Mouse (Mus musculus) retina, postnatal 7 days (tissue): Measurements from ENCODE around the gene Gm49373.

Experiments used
- DNase-seq: peaks from one replicate; pipeline ENCODE4 v3.0.0-alpha.2; 2012; ENCODE audit warnings: low read depth, low spot score

The Gm49373 gene

DNA sequence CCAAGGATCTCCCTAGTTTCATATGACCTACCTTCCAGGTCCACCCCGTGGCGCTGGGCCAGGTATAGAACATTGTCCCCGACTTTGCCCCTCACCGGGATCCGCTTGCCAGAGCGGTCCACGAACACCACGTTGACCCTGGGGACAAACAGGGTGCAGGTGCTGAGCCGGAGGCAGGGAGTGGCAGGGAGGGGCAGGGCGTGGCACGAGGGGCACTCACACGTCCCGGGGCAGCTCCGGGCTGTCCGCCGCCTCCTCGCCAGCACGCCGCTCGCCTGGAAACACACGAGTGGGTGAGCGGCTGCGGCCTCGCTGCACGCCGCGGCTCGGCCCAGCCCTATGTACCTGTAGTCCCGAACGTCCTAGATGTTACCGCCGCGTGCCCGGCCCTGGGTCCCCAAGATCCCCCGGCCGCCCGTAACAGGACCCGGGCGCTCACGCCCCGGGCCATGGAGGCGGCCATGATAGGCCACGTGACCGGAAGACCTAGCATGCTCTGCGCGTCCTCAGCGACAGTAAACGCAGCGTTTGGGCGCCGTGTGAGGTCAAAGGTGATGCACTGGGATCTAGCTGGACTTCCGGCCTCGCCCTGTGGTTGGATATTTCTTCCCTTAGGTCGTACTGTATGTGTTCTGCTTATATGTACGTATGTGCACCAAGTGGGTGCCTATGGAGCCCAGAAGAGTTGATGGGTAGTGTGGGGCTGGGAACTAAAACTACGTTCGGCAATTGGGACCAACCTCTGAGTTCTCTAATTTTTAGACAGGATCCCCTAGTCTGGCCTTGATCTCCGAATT is at the start of gene Gm49373, which contains the start of gene Fdx1l:
Gm49373 (minus strand) TSS at position 53 of the 797 bp plus-strand sequence.
Fdx1l (minus strand) TSS at position 571 of the 797 bp plus-strand sequence.
- peak; percentile 74 for DNase-seq

DNA sequence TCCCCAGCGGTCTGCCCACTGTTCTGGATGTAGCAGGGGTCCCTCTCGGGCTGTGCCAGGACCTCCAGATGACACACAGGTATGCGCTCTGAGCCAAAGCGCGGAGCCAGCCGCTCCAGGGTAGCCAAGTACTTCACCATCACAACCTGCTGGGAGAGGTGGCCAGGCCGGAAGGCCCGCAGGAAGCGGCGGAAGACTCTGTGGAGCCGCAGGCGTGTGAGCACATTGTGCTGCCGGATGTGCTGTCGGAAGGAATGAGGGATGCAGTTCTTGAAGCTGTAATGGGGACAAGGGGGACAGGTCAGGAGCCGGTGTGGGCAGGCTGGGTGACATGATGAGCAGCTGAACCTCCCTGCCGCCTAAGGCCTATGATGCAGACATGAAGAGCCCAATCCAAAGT is 48.6 kb upstream of the Gm49373 start:
- DNase-seq = no peak

DNA sequence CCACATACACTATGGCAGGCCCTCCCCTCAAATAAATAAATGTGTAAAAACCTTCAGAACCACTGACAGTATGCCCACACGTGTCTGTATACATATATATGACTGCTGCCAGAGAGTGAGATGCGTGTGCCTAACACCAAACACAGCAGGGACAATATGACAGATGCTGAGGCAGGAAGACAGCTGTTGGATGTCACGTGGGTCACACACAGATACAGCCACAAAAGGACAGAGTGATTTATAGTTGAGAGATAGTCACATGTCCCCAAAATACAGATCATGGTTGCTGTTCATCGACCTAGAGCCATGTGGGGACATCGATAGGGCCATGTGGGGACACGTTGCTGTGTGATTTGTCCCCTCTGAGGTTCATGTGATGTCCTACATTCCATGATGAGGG is 44.2 kb upstream of the Gm49373 start:
- DNase-seq = no peak

DNA sequence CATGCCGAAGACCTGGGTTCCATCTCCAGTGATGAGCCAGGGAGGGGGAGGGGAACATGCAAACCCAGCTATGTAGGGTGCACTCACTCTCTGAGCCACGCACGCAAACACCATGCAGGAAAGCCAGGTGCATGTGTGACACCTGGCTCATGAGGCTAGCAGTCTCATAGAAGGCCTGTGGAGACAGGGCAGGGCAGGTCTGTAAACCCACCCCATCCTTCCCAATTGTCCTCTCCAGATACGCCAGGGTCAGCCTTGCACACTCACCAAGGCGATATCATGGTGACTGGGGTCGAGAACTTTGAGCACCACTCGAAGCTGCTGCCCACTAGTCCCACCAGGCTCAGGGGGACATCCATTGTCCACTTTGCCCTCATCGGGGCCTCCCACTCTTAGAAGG is 42.2 kb upstream of the Gm49373 start:
- no peak for DNase-seq

DNA sequence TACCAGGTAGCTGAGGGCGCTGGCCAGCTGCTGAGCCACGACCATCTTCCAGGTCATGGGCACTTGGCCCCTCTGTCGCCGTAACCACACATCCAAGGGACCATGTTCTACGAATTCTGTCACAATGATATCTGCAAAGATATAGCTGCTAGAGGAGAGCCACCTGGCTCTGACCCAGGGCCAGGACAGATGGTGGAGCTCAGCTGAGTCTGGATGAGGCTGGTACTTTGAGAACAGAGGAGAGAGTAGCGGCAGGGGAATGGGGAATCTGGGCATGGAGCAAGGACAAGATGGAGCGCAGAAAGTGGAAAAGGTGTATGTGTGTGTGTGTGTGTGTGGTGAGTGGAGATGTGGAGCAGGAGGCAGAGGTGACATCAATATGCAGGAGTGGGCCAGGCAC is 41.3 kb upstream of the Gm49373 start:
- DNase-seq = no peak

DNA sequence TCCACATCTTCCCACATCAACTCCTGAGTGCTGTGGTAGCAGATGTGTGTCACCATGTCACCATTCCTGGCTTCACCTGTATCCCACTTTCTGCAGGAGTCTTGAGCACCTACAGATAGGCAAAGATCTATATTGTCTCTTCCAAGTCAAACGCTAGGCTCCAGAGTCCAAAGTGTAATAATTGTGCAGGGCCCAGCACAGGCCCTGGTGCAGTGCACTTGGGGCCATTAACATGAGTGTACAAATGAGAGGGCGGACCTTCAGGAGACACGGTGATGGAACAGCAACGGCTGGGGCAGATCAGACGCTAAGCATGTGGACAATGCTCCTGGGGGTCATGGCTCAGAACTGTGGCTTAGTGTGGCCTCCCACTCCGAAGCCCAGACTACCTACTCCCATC is 40.9 kb upstream of the Gm49373 start:
- no peak for DNase-seq

DNA sequence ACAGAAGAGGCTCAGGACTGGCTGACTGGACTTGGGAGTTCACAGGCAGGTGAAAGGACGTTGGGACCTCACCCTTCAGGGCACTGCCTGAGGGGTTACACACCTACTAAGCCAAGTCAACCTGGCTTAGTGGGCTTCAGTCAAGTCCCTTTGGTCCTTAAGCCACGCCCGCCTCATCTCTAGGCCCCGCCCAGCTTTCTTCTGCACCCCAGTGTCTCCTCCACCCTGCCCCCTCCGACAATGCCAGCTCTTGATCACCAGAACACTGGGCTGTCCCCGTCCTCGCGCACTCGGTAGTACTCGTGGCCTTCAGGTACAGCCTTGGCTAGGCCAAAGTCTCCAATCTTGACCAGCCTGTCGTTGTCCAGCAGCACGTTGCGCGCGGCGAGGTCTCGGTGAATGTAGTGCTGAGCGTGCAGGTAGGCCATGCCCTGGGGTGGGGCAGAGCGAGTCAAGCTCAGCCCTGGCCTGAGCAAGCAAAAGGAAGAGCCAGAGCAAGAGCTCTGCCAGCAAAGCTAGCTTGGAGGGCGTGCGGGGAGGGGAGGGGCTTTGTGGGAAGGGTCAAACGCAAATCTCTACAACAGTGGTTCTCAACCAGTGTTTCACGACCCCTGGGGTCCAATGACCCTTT is 34.8 kb upstream of the Gm49373 start:
- DNase-seq = no peak

DNA sequence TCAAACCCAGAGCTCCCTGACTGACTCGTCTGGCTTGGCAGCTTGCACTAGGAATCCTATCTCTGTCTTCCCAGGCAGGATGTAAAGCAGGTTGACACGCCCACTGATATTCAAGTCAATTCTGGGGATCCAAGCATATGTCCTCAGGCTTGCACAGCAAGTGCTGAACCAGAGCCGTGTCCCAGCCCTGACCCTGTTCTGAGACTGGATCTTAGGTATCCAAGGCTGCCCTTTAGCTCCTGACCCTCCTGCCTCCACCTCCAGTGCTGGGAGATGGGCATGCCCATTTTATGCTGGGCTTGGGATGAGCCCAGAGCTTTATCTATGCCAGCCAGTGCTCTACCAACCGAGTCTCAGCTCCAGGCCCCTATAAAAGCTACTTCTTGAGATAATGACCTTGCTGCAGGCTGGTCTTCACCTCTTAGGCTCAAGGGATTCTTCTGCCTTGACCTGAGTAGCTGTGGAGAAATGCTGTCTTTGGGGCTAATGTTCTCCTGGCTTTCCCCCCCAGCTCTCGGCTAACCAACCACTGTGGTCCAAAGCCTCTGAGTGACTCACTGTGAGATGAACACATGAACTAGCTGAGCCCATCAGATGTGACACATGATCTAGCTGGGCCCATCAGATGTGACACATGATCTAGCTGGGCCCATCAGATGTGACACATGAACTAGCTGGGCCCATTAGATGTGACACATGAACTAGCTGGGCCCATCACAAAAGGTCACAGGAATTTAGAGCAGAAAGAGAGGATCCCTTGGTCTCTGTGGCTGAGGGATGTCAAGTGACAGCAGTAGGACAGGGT is 33.1 kb upstream of the Gm49373 start:
- no peak for DNase-seq

DNA sequence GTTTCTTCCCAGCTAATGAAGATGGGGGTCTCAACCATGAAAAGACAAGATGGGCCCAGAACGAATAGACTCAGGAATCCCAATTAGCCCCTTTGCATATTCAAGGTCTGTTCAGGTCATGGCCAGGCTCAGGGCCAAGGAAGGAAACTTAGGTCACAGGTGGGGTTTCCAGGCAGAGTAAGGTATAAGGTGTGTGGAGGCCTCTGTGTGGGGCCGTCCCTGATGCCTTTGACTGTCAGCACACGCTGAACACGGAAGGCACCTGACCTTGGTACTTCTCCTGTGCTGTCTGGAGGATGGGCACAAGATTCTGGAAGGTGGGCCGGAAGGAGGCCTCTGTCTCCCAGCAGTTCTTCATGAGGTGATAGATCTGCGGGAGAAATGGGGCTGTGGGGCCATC is 31.9 kb upstream of the Gm49373 start:
- DNase-seq = no peak

DNA sequence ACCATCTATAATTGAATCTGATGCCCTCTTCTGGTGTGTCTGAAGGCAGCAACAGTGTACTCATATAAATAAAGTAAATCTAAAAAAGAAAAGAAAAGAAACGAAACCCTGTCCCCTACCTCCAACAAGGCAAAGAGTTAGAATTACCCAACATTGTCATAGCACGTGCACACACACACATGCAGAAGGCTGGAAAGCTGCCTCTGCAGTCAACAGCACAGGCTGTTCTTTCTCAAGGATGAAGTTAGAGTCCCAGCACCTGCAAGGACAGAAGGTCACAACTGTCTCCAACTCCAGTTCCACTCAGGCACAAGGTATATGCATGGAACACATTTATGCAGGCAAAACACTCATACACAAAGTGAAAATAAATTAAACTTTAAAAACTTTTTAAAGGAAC is 29.2 kb upstream of the Gm49373 start:
- DNase-seq = no peak

DNA sequence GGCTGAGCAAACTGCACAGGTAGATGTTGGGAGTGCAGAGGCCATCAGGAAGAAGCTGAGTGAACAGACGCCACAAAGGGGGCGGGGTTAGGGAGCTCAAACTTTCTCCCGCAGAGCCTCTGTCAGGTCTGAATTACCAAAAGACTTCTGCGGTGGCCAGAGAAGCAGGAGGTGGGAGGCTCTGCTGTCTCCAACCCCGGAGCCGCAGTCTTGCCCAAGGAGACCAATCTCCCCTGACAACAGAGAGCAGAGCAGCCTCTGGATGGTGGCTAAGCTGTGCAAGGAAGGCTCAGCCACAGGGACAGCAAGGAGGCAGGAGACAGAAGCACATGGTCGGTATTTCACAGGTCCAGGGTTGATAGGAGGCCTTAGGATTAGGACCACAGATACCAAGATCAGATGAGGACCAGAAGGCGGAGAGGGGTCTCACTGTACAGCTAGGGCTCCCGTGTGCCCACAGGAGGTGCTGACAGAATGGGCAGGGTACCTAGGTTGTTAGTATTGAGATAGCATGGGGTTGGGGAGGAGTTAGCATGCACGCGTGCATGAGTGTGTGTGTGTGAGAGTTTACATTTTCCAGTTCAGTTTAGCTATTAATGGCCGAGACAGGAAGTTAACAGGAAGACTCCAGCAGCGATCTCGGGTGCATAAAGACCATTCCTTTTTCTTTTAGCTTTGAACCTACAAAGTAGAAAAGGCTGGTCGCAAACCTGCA is 27.7 kb upstream of the Gm49373 start:
- DNase-seq = no peak

DNA sequence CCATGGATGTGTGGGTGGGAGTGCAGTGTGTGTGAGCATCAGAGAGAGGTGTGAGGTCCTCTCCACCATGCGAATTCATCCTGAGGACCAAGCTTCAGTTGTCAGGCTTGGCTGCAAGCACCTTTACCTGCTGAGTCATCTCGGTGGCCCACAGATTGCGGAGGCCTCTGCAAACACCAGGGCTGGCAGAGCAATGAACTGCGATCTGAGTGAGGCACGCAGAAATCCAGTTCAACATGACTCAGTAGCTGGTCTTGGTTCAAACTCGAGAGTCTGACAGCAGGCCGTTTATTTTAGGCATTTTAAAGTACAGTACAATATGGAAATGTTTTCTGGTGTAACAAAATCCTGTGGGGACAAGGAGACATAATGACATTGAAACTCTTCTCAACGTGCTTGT is 24.9 kb upstream of the Gm49373 start:
- no peak for DNase-seq

DNA sequence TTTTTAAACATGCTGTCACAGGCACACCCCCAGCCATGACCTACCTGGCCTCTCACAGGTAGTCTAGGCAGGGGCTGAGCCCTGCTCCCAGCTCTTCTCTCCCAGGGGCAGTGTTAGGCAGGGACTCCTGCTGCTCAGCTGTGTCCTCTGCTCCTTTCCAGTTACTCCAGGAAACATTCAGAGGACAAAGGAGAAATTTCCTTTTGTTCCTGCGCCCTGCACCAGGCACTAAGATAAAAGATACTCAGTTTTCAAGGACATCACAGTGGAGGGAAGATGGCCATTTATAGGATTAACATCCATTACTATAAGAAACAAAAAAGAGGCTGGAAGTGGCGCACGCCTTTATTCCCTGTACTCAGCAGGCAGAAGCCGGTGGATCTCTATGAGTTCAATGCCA is 23.1 kb upstream of the Gm49373 start:
- DNase-seq = no peak

DNA sequence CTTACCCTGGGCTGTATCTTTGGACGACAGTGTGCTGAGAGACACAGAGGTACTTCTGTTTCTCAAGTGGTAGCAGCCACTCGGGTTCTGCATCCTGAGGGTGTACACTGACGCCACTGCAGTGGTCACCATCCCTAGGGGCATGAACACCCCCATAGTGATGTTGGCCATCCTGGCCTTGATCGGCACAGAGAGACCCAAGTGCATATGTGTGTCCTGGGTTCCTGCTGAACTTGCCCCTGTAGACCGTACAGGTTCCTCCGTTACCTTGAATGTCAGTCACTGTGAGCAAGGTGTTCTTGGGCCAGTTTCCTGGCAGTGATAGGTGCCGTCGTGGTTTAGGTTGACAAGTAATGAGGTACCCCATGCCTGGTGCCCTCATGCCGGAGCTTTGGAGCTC is 20.5 kb upstream of the Gm49373 start:
- DNase-seq = no peak

DNA sequence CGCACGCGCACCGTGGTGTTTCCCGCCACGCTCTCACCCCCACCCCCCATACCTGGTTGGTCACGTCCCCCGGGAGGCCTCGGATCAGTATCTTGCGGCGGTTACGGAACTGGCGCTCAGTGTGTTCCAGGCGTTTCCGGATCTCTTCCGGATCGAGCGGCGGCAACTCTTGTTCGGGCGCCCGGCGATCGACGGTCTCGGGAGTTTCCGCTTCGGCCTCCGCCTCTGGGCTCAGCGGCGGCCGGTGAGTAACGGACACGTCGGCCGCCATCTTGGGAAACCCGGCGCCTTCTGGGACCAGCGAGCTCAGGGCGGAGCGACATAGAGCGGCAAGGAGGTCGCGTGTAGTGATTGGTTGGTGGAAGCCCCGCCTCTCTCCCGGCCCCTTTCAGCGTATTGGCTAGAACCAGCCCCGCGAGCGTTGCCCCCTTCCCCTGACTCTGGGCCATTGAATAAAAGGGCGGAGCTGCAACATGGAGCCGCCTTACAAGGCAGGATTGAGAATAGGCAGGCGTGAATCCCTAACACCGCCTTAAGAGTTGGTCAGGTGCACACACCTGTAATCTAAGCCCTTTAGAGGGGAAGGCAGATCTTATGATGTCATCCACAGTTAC is 18.9 kb upstream of the Gm49373 start, which contains the start of the genes Gm38431 and Raver1:
Gm38431 (minus strand) TSS at position 291 of the 614 bp plus-strand sequence.
Raver1 (minus strand) TSS at position 302 of the 614 bp plus-strand sequence.
- DNase-seq = peak; percentile 94

DNA sequence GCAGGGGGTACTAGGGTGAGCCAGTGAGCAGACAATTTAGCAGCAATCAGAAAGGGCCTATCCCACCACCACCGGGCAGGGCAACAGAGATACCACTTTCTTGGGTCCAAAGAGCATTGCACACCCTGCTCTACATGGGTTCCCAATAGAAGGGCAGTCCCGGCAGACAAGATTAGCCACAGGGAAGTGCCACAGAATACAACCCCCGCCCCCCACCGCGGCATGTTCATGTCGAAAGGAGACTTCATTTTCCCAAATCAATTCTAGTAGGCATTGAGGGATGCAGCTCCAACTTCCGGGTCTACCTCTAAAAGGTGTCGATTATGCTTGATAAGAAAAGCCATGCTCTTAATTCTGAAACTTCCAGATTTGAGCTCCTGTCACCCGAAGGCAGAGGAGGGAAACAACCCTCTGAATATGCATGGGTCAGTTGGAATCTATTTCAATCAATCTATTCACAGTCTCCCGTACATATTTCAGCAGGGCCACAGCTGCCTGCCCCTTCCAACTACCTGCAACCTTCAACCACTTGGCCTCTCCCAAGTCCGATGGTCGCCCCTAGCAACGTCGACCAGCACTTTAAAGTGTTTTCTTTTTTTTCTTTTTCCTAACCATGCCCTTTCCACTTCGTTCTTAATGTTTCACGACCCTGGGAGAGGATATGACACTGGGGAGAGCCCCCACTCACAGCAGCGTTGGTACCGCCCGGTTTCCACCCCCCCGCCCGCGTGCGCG is 18.2 kb upstream of the Gm49373 start:
- DNase-seq = no peak

DNA sequence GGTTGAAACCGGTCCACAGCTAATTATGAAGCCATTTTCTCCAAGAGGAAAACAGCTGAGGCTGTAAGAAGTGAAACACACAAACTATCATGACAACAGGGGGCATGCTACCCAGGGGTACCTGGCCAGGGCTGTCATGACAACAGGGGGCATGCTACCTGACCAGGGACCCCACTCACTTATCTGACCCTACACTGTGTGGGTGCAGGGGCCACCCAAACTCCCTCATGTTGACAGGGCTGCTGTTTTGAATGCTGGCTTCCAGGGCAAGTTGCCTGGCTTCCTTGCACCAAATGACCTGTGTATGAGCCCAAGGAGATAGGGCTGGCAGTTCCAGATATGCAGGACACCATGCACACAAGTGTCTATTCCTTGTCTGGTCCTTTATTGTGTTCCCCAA is 17.6 kb upstream of the Gm49373 start:
- DNase-seq = no peak

DNA sequence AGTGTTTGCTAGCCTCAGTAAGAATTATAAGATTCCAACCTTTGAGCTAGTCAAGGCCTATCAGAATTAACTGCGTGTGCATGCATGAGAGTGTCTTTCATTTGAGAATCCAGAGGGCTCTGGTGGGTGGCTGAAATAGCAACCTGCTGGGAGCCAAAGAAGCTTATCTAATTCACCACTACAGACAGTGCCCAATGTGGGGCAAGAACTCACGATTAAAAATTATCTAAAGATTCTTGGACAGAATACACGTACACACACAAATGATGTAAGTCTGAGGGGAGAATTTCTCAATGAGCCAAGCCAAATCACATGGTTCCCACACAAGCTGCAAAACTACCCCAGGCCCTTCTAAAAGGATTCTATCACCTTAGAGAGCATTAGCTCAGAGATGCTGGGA is 10.4 kb upstream of the Gm49373 start:
- DNase-seq = no peak

DNA sequence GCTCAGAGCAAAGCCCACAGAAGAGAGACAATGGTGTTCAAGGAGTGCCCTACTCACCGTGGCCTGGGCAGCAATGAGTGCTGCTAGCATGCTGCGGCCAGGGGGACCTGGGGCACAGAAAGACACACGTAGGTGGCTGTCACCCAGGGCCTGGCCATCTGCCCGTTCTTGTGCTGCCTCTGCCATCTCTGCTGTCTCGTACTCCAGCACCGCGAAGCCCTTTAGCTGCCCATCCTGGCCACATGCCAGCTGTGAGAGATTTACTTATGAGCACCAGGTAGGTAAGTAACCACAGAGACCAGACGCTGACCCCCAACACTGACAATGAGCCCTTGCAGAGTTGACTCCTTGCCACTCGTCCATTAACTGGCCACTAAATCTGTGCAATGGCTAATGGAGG is 8.2 kb upstream of the Gm49373 start:
- DNase-seq = no peak

DNA sequence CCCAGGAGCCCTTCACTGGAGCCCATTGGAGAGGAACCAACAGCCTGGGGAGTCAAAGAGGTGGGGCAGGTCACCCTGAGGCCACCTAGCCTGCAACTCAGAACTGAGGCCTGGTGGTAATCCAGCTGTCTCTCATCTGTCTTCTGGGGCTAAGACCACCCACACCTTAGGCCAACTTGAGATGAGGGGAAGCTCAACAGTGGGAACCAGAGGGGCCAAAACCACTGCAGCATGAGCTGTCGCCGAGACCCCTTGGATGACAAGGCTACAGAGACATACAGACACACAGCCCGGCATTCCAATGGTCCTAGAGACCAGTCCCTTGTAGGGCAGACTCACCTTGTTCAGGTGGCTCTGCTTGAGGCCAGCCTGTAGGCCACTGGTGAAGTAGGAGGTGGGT is 2.7 kb upstream of the Gm49373 start:
- DNase-seq = no peak

DNA sequence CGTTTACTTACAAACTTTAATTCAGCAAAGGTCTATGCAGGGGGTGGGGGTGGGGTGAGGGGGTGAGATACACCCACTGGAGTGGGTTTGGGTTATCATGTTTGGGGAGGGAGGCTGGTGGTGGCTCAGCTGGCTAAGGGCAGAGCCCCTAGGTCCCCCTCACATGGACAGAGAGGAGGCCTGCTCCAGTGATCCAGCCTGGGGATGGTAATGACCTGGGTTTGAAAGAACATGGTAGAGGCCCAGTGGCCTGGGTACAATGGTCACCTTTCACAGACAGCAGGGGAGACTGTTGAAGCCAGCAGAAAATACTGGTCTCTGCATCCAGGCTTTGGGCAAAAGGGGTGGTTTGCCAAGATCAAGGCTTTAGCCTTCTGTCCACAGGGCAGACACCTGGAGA is 1.3 kb upstream of the Gm49373 start:
- no peak for DNase-seq
